Mouse (Mus musculus): ENCODE measurements around the gene Rplp1. TPM values are rescaled to one million over a fixed set of nuclear protein-coding genes. Genes with fewer than 3 reads are reported as not detected.

The Rplp1 gene
- total and polyA plus RNA-seq, 2 experiments from 2014 or later = 983 to 3,080 TPM

GRCm38 (mm10) chr9:61933333-61933732, 19.0 kb upstream of the Rplp1 start:
- Histone ChIP-seq H3K9me3 (ENCODE audit: low read length) (no peaks in the 10 kb centered on the region), H3K4me1 (ENCODE audit: insufficient read depth, low read length) (no peaks in the 10 kb centered on the region), H3K36me3 (ENCODE audit: insufficient read depth, low read length) (no peaks in the 10 kb centered on the region), H3K9ac (replicated peaks; ENCODE audit: low read length, poor library complexity, severe bottlenecking) (no peak overlapping the region), H3K27me3 (ENCODE audit: insufficient read depth, low read length) (no peaks in the 10 kb centered on the region), H3K4me3 (ENCODE audit: low read depth, low read length) (no peak overlapping the region), H3K27ac (ENCODE audit: low read depth, low read length) (no peak overlapping the region), H3K4me2 (ENCODE audit: low read depth, low read length, poor library complexity, severe bottlenecking) (no peak overlapping the region)
- no peak for ATAC-seq (ENCODE audit: low FRiP score)
- WGBS = 87% methylated on average over 2 of the region's 2 CpGs
- DNase-seq (ENCODE audit: low spot score) = no peak
- TF ChIP-seq CTCF (IDR thresholded peaks at IDR 0.05) = no peak

- Histone ChIP-seq H3K4me3 (ENCODE audit: low read depth, low read length) (no peak overlapping the region), H3K27me3 (ENCODE audit: insufficient read depth, low read length) (no peaks in the 10 kb centered on the region), H3K27ac (ENCODE audit: low read depth, low read length) (no peak overlapping the region), H3K4me2 (ENCODE audit: low read depth, low read length, poor library complexity, severe bottlenecking) (no peak overlapping the region), H3K4me1 (ENCODE audit: insufficient read depth, low read length) (no peaks in the 10 kb centered on the region), H3K36me3 (ENCODE audit: insufficient read depth, low read length) (no peaks in the 10 kb centered on the region), H3K9ac (replicated peaks; ENCODE audit: low read length, poor library complexity, severe bottlenecking) (no peak overlapping the region), H3K9me3 (ENCODE audit: low read length) (no peaks in the 10 kb centered on the region)
- WGBS = 90% methylated on average over 3 of the region's 3 CpGs
- DNase-seq (ENCODE audit: low spot score) (no peak), ATAC-seq (ENCODE audit: low FRiP score) (no peak)
- TF ChIP-seq CTCF (IDR thresholded peaks at IDR 0.05) = no peak
Measured at GRCm38 (mm10) chr9:61932009-61932408, 17.7 kb upstream of the Rplp1 start.

- Histone ChIP-seq H3K4me1 (ENCODE audit: insufficient read depth, low read length) (no peaks in the 10 kb centered on the region), H3K36me3 (ENCODE audit: insufficient read depth, low read length) (no peaks in the 10 kb centered on the region), H3K27ac (ENCODE audit: low read depth, low read length) (no peak overlapping the region), H3K9me3 (ENCODE audit: low read length) (no peaks in the 10 kb centered on the region), H3K9ac (replicated peaks; ENCODE audit: low read length, poor library complexity, severe bottlenecking) (no peak overlapping the region), H3K4me2 (ENCODE audit: low read depth, low read length, poor library complexity, severe bottlenecking) (no peak overlapping the region), H3K27me3 (ENCODE audit: insufficient read depth, low read length) (no peaks in the 10 kb centered on the region), H3K4me3 (ENCODE audit: low read depth, low read length) (no peak overlapping the region)
- DNase-seq (ENCODE audit: low spot score) (no peak), ATAC-seq (ENCODE audit: low FRiP score) (no peak)
- no peak for TF ChIP-seq CTCF (IDR thresholded peaks at IDR 0.05)
- WGBS = 92% methylated on average over 10 of the region's 10 CpGs
Measured at GRCm38 (mm10) chr9:61925086-61925660, 10.8 kb upstream of the Rplp1 start.

- Histone ChIP-seq H3K36me3 (ENCODE audit: insufficient read depth, low read length) (no peaks in the 10 kb centered on the region), H3K27ac (ENCODE audit: low read depth, low read length) (no peak overlapping the region), H3K4me1 (ENCODE audit: insufficient read depth, low read length) (no peaks in the 10 kb centered on the region), H3K4me2 (ENCODE audit: low read depth, low read length, poor library complexity, severe bottlenecking) (no peak overlapping the region), H3K27me3 (ENCODE audit: insufficient read depth, low read length) (no peaks in the 10 kb centered on the region), H3K4me3 (ENCODE audit: low read depth, low read length) (no peak overlapping the region), H3K9ac (replicated peaks; ENCODE audit: low read length, poor library complexity, severe bottlenecking) (no peak overlapping the region), H3K9me3 (ENCODE audit: low read length) (no peaks in the 10 kb centered on the region)
- no peak for TF ChIP-seq CTCF (IDR thresholded peaks at IDR 0.05)
- 92% methylated on average over 6 of the region's 6 CpGs for WGBS
- DNase-seq (ENCODE audit: low spot score) = no peak
- ATAC-seq (ENCODE audit: low FRiP score) = no peak
Measured at GRCm38 (mm10) chr9:61920331-61920730, 6.0 kb upstream of the Rplp1 start.

- ATAC-seq (ENCODE audit: low FRiP score) = no peak
- DNase-seq (ENCODE audit: low spot score) = no peak
- Histone ChIP-seq H3K9me3 (ENCODE audit: low read length) (no peaks in the 10 kb centered on the region), H3K4me2 (ENCODE audit: low read depth, low read length, poor library complexity, severe bottlenecking) (no peak overlapping the region), H3K27me3 (ENCODE audit: insufficient read depth, low read length) (no peaks in the 10 kb centered on the region), H3K9ac (replicated peaks; ENCODE audit: low read length, poor library complexity, severe bottlenecking) (no peak overlapping the region), H3K4me3 (ENCODE audit: low read depth, low read length) (no peak overlapping the region), H3K27ac (ENCODE audit: low read depth, low read length) (no peak overlapping the region), H3K4me1 (ENCODE audit: insufficient read depth, low read length) (no peaks in the 10 kb centered on the region), H3K36me3 (ENCODE audit: insufficient read depth, low read length) (no peaks in the 10 kb centered on the region)
- no peak for TF ChIP-seq CTCF (IDR thresholded peaks at IDR 0.05)
- 96% methylated on average over 5 of the region's 5 CpGs for WGBS
Measured at GRCm38 (mm10) chr9:61919464-61919863, 5.1 kb upstream of the Rplp1 start.

- Histone ChIP-seq H3K9me3 (ENCODE audit: low read length) (no peaks in the 10 kb centered on the region), H3K9ac (replicated peaks; ENCODE audit: low read length, poor library complexity, severe bottlenecking) (no peak overlapping the region), H3K4me3 (ENCODE audit: low read depth, low read length) (no peak overlapping the region), H3K4me1 (ENCODE audit: insufficient read depth, low read length) (0 out of 2 replicates have a peak, but pooled peaks cover 3% of the 10 kb centered on the region), H3K27ac (ENCODE audit: low read depth, low read length) (no peak overlapping the region), H3K36me3 (ENCODE audit: insufficient read depth, low read length) (peaks cover 4% of the 10 kb centered on the region; the same call in 1 of the 2 replicates), H3K4me2 (ENCODE audit: low read depth, low read length, poor library complexity, severe bottlenecking) (no peak overlapping the region), H3K27me3 (ENCODE audit: insufficient read depth, low read length) (no peaks in the 10 kb centered on the region)
- no peak for TF ChIP-seq CTCF (IDR thresholded peaks at IDR 0.05)
- DNase-seq (ENCODE audit: low spot score) = no peak
- 91% methylated on average over 6 of the region's 6 CpGs for WGBS
- no peak for ATAC-seq (ENCODE audit: low FRiP score)
Measured at GRCm38 (mm10) chr9:61917436-61917835, 3.1 kb upstream of the Rplp1 start.

All from midbrain, postnatal 0 days (tissue).